10 mouse cellular contexts compared by ENCODE assay signal in genomic region chr1:30771772-30772171, GRCm38 (mm10).
DNase-seq lines count a peak whose midpoint lies in the region; ATAC-seq and TF ChIP-seq lines count a peak whose summit lies in the region.
"Had no signal": no experiment of that assay in that cellular context is flagged by ENCODE, and none has a peak within 500 bp of the region (broad histone marks: within the 10 kb centered on the region; RNA-seq: fewer than 3 reads in every experiment).

No protein-coding gene starts in this region.

- 75% methylated on average over 6 of the region's 6 CpGs for WGBS in kidney, embryonic 16.5 days
- WGBS in cerebellum, adult 2 months = 40% methylated on average over 6 of the region's 6 CpGs

- H3K4me2 ChIP-seq in kidney, embryonic 16.5 days (replicated peaks; ENCODE audit: low read depth, low read length) = no peak overlapping the region

- H3K27me3 ChIP-seq in kidney, embryonic 16.5 days (ENCODE audit: insufficient read depth, low read length) = no peaks in the 10 kb centered on the region
- H3K27me3 ChIP-seq in cerebellum, adult 2 months (ENCODE audit: control insufficient read depth, insufficient read depth, low read length) = no peaks in the 10 kb centered on the region

- H3K4me3 ChIP-seq in kidney, embryonic 16.5 days (ENCODE audit: low read length) = no peak overlapping the region
- no peak overlapping the region for H3K4me3 ChIP-seq in cerebellum, adult 2 months (replicated peaks; ENCODE audit: insufficient read depth, low read depth, low read length)

- TF ChIP-seq CTCF in cerebellum, adult 2 months (IDR thresholded peaks at IDR 0.05; ENCODE audit: borderline replicate concordance, insufficient read depth, low read depth, low read length) = no peak

- H3K9me3 ChIP-seq in kidney, embryonic 16.5 days (ENCODE audit: low read length) = no peaks in the 10 kb centered on the region

- ATAC-seq in kidney, embryonic 16.5 days (ENCODE audit: low FRiP score, low TSS enrichment) = peak; percentile 59
- ATAC-seq in inflammation-experienced regulatory T-cells, adult 6 months = no peak

- no peak overlapping the region for H3K27ac ChIP-seq in kidney, embryonic 16.5 days (ENCODE audit: low read length)
- no peak overlapping the region for H3K27ac ChIP-seq in cerebellum, adult 2 months (ENCODE audit: insufficient read depth, low read length)
- H3K27ac ChIP-seq: liver, embryonic 14.5 days had no signal

- H3K4me1 ChIP-seq in kidney, embryonic 16.5 days (ENCODE audit: insufficient read depth, low read length) = no peaks in the 10 kb centered on the region
- no peaks in the 10 kb centered on the region for H3K4me1 ChIP-seq in cerebellum, adult 2 months (ENCODE audit: control insufficient read depth, insufficient read depth, low read length)

- TF ChIP-seq POLR2A in cerebellum, adult 2 months (IDR thresholded peaks at IDR 0.05; ENCODE audit: borderline replicate concordance, insufficient read depth, low read length) = no peak

- no peak overlapping the region for H3K9ac ChIP-seq in kidney, embryonic 16.5 days (replicated peaks; ENCODE audit: low read length)
- H3K9ac ChIP-seq: liver, embryonic 14.5 days had no signal

- H3K36me3 ChIP-seq in kidney, embryonic 16.5 days (ENCODE audit: insufficient read depth, low read length) = no peaks in the 10 kb centered on the region

- DNase-seq in cerebellum, postnatal 10 days = peak; percentile 45 to 59
- DNase-seq in cerebellum, adult 9-11 months = no peak
- DNase-seq in kidney, adult 9 months = no peak
- DNase-seq in embryo, embryonic 11 days = peak; percentile 12
- DNase-seq in lung, postnatal 36 days = peak; percentile 23
- DNase-seq in cerebellum, adult 2 months = no peak
- DNase-seq: cerebellum, adult 8-10 months had no signal

Comparison
In these comparisons a context has a peak if more than half of its experiments do, and no peak if none do; other contexts are left out.
1. DNase-seq: peak in cerebellum, postnatal 10 days (2 of 2), embryo, embryonic 11 days (single experiment) and lung, postnatal 36 days (single experiment); none in cerebellum, adult 9-11 months (single experiment), kidney, adult 9 months (single experiment) and cerebellum, adult 2 months (0 of 2).